ENCODE assay signal across 23 mouse cellular contexts in genomic region chr1:86546797-86547196, GRCm38 (mm10).
"Had no signal": no experiment of that assay in that cellular context is flagged by ENCODE, and none has a peak within 500 bp of the region (broad histone marks: within the 10 kb centered on the region; RNA-seq: fewer than 3 reads in every experiment).

No protein-coding gene starts in this region.

- H3K9ac ChIP-seq: limb, embryonic 13.5 days; liver, embryonic 12.5 days; liver, embryonic 15.5 days; lung, embryonic 15.5 days; midbrain, embryonic 12.5 days; neural tube, embryonic 12.5 days; stomach, embryonic 15.5 days had no signal

- H3K27me3 ChIP-seq: limb, embryonic 13.5 days; liver, embryonic 12.5 days; liver, embryonic 15.5 days; lung, embryonic 15.5 days; megakaryocyte, embryonic 14.5 days; midbrain, embryonic 12.5 days; neural tube, embryonic 12.5 days; stomach, embryonic 15.5 days had no signal

- H3K4me2 ChIP-seq: limb, embryonic 13.5 days; liver, embryonic 12.5 days; liver, embryonic 15.5 days; lung, embryonic 15.5 days; midbrain, embryonic 12.5 days; neural tube, embryonic 12.5 days; stomach, embryonic 15.5 days had no signal

- H3K27ac ChIP-seq: kidney, postnatal 0 days; layer of hippocampus, adult 2 months; limb, embryonic 10.5 days; limb, embryonic 13.5 days; liver, embryonic 12.5 days; liver, embryonic 15.5 days; lung, embryonic 15.5 days; midbrain, embryonic 12.5 days; neural tube, embryonic 12.5 days; stomach, embryonic 15.5 days had no signal

- H3K9me3 ChIP-seq: limb, embryonic 10.5 days; limb, embryonic 13.5 days; liver, embryonic 12.5 days; liver, embryonic 15.5 days; lung, embryonic 15.5 days; megakaryocyte, embryonic 14.5 days; midbrain, embryonic 12.5 days; neural tube, embryonic 12.5 days; stomach, embryonic 15.5 days had no signal

- DNase-seq: kidney, adult 2 months; kidney, postnatal 25 days; layer of hippocampus, adult 9-11 months; liver; lung, adult 18-20 months; lung, postnatal 10 days; lung, postnatal 36 days; retina, postnatal 1 day; right cerebral cortex, postnatal 25 days; spleen, adult 18-20 months; thymus, postnatal 25 days had no signal

- H3K4me1 ChIP-seq: limb, embryonic 10.5 days; limb, embryonic 13.5 days; lung, embryonic 15.5 days; midbrain, embryonic 12.5 days; neural tube, embryonic 12.5 days; stomach, embryonic 15.5 days had no signal

- H3K4me3 ChIP-seq: layer of hippocampus, adult 2 months; limb, embryonic 10.5 days; limb, embryonic 13.5 days; liver, embryonic 12.5 days; liver, embryonic 15.5 days; lung, embryonic 15.5 days; megakaryocyte, embryonic 14.5 days; midbrain, embryonic 12.5 days; neural tube, embryonic 12.5 days; stomach, embryonic 15.5 days had no signal

- ATAC-seq: liver, embryonic 12.5 days; midbrain, embryonic 16.5 days had no signal
